Mouse (Mus musculus) macrophage (primary cell): ENCODE data around the gene F5. TPM values are rescaled to one million over a fixed set of nuclear protein-coding genes. Genes with fewer than 3 reads are reported as not detected.
A peak's percentile ranks its signal among the peaks of the same experiment; 100 is the strongest.

ENCODE experiments used
- H3K27ac ChIP-seq: fragments of 350-480 bp; formaldehyde crosslinking; 2 replicates; pipeline ENCODE4 v1.9.0; 2021
- H3K36me3 ChIP-seq: fragments of 350-480 bp; formaldehyde crosslinking; 2 replicates; pipeline ENCODE4 v1.9.0; 2021; ENCODE audit errors: inconsistent target
- H3K4me3 ChIP-seq: fragments of 350-480 bp; formaldehyde crosslinking; 2 replicates; pipeline ENCODE4 v1.9.0; 2021; ENCODE audit errors: inconsistent target
- H3K79me2 ChIP-seq: fragments of 350-480 bp; formaldehyde crosslinking; 2 replicates; pipeline ENCODE4 v1.9.0; 2021; ENCODE audit errors: inconsistent target
- WGBS: methylation state at CpG from one replicate; pipeline ENCODE4 v1.1.7; 2026; ENCODE audit warnings: inconsistent platforms; ENCODE audit not compliant: missing documents; 5-methylcytosine and 5-hydroxymethylcytosine counted together
- polyA plus RNA-seq: library from polyadenylated mRNA; stranded (reverse); fragments of 250-400 nt; gene quantifications from 3 replicates; pipeline ENCODE4 v1.2.4, GENCODE M21; 2018; ENCODE audit warnings: inconsistent platforms

The F5 gene
- polyA plus RNA-seq, 1 experiment from 2014 or later, result 0.55 TPM

DNA sequence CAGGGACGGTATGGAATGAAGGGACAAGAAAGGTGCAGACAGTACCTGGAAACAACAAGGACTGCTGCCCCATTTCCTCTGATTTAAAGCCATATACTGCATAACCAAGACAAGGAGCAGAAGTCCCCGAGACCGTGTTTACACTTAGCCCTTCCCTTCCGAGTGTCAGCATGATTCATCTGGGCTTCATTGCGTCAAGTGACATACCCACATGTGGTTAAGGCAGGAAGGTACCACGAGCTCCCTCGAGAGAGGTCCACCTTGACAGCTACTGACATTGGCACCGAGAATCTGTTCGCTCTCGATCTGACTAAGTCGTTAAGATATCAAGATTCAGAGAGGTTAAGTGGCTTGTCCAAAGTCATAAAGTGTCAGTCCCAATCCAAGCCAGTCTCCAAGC, 15.7 kb upstream of the F5 start:
- Histone ChIP-seq H3K4me3 (no peak overlapping the region), H3K79me2 (no peaks in the 10 kb centered on the region), H3K27ac (peak overlapping the region; percentile 76), H3K36me3 (no peaks in the 10 kb centered on the region)
- 7% methylated on average over 11 of the region's 11 CpGs for WGBS

- WGBS, result 87% methylated on average over 6 of the region's 6 CpGs
- no peaks in the 10 kb centered on the region for H3K79me2 ChIP-seq
- H3K4me3 ChIP-seq, result no peak overlapping the region
- no peaks in the 10 kb centered on the region for H3K36me3 ChIP-seq
- H3K27ac ChIP-seq, result peak overlapping the region; percentile 76; the same call in 1 of the 2 replicates
These were observed 15.0 kb upstream of the F5 start for GRCm38 (mm10) chr1:164136636-164137035.

DNA sequence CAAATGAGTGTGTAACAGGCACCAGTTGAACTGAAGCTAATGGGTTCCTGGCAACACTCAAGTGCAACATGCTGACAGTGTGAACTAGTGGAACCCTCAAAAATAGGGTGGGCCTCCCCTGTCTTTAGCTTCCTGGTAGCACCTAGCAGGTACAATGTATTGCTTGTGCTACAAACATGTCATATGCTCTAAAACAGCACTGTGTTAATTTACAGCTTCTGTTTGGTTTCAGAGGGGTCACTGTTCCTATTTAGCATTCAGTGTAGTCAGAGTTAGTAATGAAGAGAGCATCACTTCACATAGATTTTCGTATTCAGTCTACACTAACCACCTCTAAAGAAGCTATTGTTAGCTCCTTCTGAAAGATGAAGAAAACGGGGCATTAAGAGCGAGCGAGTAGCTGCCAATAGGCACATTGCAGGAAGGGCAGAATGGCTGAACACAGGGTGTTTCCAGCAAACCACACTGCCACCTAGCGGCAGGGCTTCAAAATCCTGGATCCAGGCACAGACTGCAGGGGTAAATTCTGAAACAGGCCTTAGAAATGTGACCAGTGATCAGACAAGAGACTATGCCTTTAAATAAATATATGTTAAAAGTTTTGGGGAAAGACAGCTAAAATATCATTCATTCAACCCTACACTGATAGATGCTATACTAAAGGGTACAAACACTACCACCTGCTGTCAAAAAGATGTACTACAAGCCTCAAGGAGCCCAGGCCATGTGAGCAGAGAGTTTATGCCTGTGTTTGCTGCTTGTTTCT, 13.1 kb upstream of the F5 start:
- 4% methylated on average over 5 of the region's 5 CpGs for WGBS

DNA sequence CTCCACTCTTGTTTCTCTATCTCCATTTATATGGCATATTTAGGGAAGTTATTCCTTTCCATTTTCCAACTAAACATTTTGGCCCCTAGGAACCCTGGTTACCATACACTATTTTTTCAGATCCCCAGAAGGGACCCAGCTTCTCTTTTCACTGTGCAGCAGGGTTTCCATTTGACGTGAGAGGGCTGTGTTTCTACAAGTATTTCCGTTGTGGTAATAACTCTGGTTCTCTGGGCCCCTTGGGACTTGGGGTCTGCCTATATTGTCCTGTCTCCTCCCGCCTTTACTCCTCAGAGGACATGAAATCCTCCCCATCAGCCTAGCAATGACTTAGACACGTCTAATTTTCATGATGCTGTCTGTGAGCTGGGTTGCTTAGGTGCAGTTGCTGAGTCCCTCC, 12.2 kb upstream of the F5 start:
- Histone ChIP-seq H3K79me2 (no peaks in the 10 kb centered on the region), H3K36me3 (no peaks in the 10 kb centered on the region), H3K27ac (no peak overlapping the region), H3K4me3 (no peak overlapping the region)
- WGBS, result 75% methylated on average over 4 of the region's 4 CpGs

More for the DNA sequence above, 13.1 kb upstream of the F5 start:
- Histone ChIP-seq H3K4me3 (no peak overlapping the region), H3K36me3 (no peaks in the 10 kb centered on the region), H3K79me2 (no peaks in the 10 kb centered on the region), H3K27ac (no peak overlapping the region)

DNA sequence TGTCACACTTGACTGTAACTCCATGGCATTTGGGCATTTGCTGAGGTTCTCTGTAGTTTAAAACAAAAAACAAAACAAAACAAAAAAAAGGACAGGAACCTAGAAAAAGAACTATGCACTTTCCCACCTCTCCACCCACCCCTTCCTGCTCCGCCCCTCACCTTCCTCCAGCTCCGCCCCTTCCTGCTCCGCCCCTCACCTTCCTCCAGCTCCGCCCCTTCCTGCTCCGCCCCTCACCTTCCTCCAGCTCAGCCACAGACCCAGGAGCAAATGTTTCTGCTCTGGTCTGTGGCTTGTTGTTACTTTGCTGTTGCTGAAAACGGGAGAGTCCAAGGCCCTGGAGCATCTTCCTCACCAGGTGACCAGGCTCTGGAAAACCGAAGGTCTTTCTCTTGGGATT, 2.6 kb upstream of the F5 start:
- Histone ChIP-seq H3K79me2 (no peaks in the 10 kb centered on the region), H3K27ac (no peak overlapping the region), H3K4me3 (no peak overlapping the region), H3K36me3 (no peaks in the 10 kb centered on the region)
- 74% methylated on average over 7 of the region's 7 CpGs for WGBS

- WGBS, result 18% methylated on average over 5 of the region's 5 CpGs
- H3K27ac ChIP-seq, result no peak overlapping the region
- no peak overlapping the region for H3K4me3 ChIP-seq
These were observed 1.2 kb downstream of the F5 start for GRCm38 (mm10) chr1:164152836-164153235.

GRCm38 (mm10) chr1:164154983-164155382, 3.3 kb downstream of the F5 start:
- H3K79me2 ChIP-seq, result no peaks in the 10 kb centered on the region
- H3K27ac ChIP-seq, result no peak overlapping the region
- H3K36me3 ChIP-seq, result no peaks in the 10 kb centered on the region
- 91% methylated on average over 3 of the region's 3 CpGs for WGBS
- H3K4me3 ChIP-seq, result no peak overlapping the region

More at GRCm38 (mm10) chr1:164152836-164153235, 1.2 kb downstream of the F5 start:
- Histone ChIP-seq H3K79me2 (no peaks in the 10 kb centered on the region), H3K36me3 (no peaks in the 10 kb centered on the region)

DNA sequence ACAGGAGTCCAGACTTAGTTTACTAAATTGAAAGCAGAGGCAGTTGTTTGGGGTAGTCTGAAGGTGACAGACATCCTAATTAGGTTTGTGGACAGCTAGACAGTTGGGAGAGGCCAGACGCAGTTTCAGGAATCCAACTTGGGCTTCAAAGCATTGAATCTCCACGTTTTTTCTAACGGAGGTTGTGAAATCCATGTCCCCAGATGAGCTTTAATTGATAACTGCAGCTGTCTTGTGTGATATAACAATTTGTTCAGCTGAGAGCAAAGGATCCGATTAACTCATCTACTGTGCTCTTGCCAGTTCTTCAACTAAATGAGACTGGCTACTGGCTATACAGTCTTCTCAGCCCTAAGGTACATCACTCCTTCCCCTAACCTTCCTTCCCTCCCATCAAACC, 6.9 kb downstream of the F5 start:
- 88% methylated on average over 4 of the region's 4 CpGs for WGBS

DNA sequence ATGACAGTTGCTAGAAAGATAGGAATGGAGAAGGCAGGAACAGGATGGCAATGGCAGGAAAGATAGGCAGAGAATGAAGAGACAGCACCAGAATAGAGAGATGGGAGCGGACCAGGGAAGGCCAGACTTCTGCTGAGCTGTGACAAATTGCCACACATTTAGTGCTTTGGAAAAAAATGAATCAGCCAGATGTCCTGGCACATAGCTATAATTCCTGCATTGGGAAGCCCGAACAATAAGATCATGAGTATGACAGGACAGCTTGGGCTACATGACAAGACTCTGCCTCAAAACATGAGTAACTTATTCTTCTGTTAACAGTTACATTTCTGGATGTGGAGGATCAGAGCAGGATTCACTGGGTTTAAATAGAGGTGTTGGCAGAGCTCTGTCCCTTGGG, 8.1 kb downstream of the F5 start:
- Histone ChIP-seq H3K4me3 (no peak overlapping the region), H3K36me3 (no peaks in the 10 kb centered on the region), H3K79me2 (no peaks in the 10 kb centered on the region), H3K27ac (no peak overlapping the region)
- WGBS, result 94% methylated on average over 2 of the region's 2 CpGs

More for the DNA sequence above, 6.9 kb downstream of the F5 start:
- Histone ChIP-seq H3K27ac (no peak overlapping the region), H3K36me3 (no peaks in the 10 kb centered on the region), H3K4me3 (no peak overlapping the region), H3K79me2 (no peaks in the 10 kb centered on the region)

DNA sequence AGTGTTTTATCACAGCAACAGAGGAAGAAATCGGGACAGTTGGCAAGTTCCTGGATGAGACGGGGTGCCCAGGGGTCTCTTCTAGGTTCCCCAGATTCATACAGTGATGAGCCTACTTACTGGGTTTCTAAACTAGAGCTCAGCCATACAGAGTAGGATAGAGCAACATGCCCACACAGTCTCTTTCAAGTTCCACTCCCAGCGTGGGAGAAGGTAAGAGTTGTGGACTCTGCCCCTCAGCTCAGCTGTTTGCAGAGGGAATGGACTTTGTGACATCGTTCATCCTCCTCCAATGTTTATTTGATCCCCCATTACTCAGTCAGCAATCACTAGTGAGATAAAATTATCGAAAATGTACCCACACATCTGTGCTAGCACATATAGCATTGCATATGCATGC, 11.1 kb downstream of the F5 start:
- Histone ChIP-seq H3K27ac (no peak overlapping the region), H3K36me3 (no peaks in the 10 kb centered on the region), H3K4me3 (no peak overlapping the region), H3K79me2 (no peaks in the 10 kb centered on the region)
- WGBS, result 89% methylated on average over 5 of the region's 5 CpGs

GRCm38 (mm10) chr1:164168818-164169217, 17.2 kb downstream of the F5 start:
- 86% methylated on average over 4 of the region's 4 CpGs for WGBS
- Histone ChIP-seq H3K79me2 (no peaks in the 10 kb centered on the region), H3K36me3 (no peaks in the 10 kb centered on the region), H3K27ac (no peak overlapping the region), H3K4me3 (no peak overlapping the region)

DNA sequence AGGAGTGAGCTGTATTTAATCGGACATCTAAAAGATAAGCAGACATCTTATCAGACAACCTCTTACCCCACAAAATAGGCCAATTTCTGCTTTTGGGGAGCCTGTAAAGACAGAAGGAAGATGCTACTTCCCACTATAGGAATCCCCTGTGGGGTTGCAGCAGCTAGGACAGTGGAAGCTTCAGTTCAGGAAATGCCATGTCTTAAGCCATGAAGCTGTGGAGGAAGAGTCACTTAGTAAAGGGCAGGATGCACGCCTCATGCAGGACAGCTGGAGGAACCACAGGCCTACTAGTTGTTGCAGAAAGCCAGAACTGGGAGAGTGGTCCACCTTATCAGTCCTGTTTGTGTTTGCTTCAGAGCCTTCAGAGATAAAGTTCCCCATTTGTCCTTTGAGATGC, 18.8 kb downstream of the F5 start:
- H3K27ac ChIP-seq, result no peak overlapping the region
- H3K36me3 ChIP-seq, result no peaks in the 10 kb centered on the region
- H3K79me2 ChIP-seq, result no peaks in the 10 kb centered on the region
- H3K4me3 ChIP-seq, result no peak overlapping the region
- WGBS, result 72% methylated on average over 2 of the region's 2 CpGs

GRCm38 (mm10) chr1:164173145-164173544, 21.5 kb downstream of the F5 start:
- 72% methylated on average over 4 of the region's 4 CpGs for WGBS
- no peaks in the 10 kb centered on the region for H3K36me3 ChIP-seq
- H3K79me2 ChIP-seq, result no peaks in the 10 kb centered on the region
- no peak overlapping the region for H3K4me3 ChIP-seq
- no peak overlapping the region for H3K27ac ChIP-seq

DNA sequence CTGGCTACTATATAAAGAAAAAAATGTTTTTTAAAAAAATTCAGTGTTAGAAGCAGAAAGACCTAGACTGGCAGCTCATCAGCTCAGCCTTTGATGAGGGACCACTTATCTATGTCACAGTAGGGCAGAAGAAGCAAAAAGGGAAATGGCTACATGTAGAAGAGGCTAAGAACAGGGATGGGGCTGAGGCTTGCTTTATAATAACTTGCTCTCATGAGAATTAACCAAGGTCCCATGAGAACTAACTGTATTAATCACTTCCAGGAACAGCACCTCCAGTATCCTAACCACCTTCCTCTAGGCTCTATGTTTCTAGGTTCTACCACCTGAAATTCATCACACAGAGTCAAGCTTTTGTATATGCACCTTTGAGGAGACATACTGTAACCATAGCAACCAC, 25.2 kb downstream of the F5 start:
- H3K27ac ChIP-seq, result no peak overlapping the region
- H3K36me3 ChIP-seq, result no peaks in the 10 kb centered on the region
- H3K79me2 ChIP-seq, result no peaks in the 10 kb centered on the region
- no peak overlapping the region for H3K4me3 ChIP-seq

GRCm38 (mm10) chr1:164178429-164178828, 26.8 kb downstream of the F5 start:
- no peaks in the 10 kb centered on the region for H3K79me2 ChIP-seq
- H3K27ac ChIP-seq, result no peak overlapping the region
- WGBS, result 92% methylated on average over 6 of the region's 6 CpGs
- no peak overlapping the region for H3K4me3 ChIP-seq
- no peaks in the 10 kb centered on the region for H3K36me3 ChIP-seq
